Mouse (Mus musculus) megakaryocyte, embryonic 14.5 days (primary cell): ENCODE measurements around the gene Paxbp1. TPM values are rescaled to one million over a fixed set of nuclear protein-coding genes. Genes with fewer than 3 reads are reported as not detected.
"Not testable (repeated sequence)": the region's sequence is repeated elsewhere in the genome, so short reads cannot be mapped to it uniquely, and the experiment has no call there.

Experiments
- H3K27me3 ChIP-seq: replicated peaks from 2 replicates; pipeline ENCODE3; 2012; ENCODE audit warnings: inconsistent platforms
- H3K36me3 ChIP-seq: replicated peaks from 2 replicates; pipeline ENCODE3; 2012; ENCODE audit warnings: low read length, inconsistent platforms, mixed read lengths
- H3K4me1 ChIP-seq: 2 replicates; pipeline ENCODE4 v1.6.1; 2012; ENCODE audit warnings: inconsistent platforms
- H3K4me3 ChIP-seq: replicated peaks from 2 replicates; pipeline ENCODE3; 2012; ENCODE audit warnings: moderate library complexity, mild to moderate bottlenecking, inconsistent platforms
- H3K9me3 ChIP-seq: 2 replicates; pipeline ENCODE4 v1.6.1; 2012; ENCODE audit warnings: inconsistent platforms
- FLI1 ChIP-seq: IDR thresholded peaks from 2 replicates; pipeline ENCODE4 v1.6.1; 2012; ENCODE audit warnings: low read length, inconsistent platforms, mixed read lengths
- GATA1 ChIP-seq: IDR thresholded peaks from 3 replicates; pipeline ENCODE4 v1.6.1; 2012; ENCODE audit warnings: mixed read lengths, low read length, inconsistent platforms, borderline replicate concordance
- polyA plus RNA-seq: library from polyadenylated mRNA; stranded (reverse); fragments of >175 nt; gene quantifications from 2 replicates; pipeline ENCODE4 v1.2.3, GENCODE M21; 2012; ENCODE audit warnings: low replicate concordance; ENCODE audit not compliant: insufficient read depth

Paxbp1 gene
- 2.0 and 4.8 TPM in 2 replicates for polyA plus RNA-seq

DNA sequence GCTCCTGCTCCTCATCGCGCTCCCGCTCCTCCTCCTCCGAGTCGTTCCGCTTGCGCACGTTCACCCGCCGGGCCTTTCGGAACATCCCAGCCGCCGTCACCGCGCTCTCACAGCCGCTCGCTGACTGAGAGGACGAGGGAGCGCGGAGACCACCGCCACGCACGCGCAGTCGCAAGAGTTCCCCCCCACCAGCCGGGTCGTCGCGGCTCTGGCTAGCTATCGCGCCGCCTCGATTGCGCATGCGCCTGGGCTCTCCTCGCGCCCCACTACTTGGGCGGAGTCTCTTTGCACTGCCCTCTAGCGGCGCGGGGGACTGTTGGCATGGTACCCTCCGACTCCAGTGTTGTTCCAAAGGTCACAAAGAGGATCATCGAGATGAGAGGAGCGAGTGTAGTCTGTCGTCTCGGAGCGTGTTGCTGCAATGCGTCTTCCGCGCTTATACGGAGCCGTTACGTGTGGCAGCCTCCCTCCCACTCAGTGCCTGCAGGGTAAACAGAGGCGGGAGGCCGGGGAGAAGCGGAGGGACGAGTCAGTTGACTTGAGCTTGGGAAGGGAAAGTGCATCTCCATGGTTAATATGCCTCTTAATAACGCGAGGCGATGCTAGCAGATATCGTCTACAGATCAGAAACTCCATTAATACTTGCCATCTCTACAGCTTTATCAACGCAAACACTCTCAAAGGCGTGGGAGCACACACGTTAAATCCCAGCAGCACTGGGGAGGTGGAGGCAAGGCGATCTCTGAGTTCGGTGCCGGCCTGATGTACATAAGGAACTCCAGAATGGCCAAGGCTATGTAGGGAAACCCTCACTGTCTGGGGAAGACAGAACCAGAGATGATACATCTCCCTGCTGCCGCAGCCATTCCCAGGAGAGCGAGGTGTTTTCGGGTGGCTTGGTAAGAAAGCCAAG is at the start of gene Paxbp1:
Paxbp1 (minus strand) TSS at position 274 of the 913 bp plus-strand sequence.
- H3K36me3 ChIP-seq = peaks cover 23% of the 10 kb centered on the region
- TF ChIP-seq GATA1 (no peak), FLI1 (no peak)
- peaks cover 4% of the 10 kb centered on the region for H3K27me3 ChIP-seq
- H3K9me3 ChIP-seq = no peaks in the 10 kb centered on the region
- peak within 1 kb of the TSS; percentile 100 for H3K4me3 ChIP-seq
- peaks cover 43% of the 10 kb centered on the region for H3K4me1 ChIP-seq

DNA sequence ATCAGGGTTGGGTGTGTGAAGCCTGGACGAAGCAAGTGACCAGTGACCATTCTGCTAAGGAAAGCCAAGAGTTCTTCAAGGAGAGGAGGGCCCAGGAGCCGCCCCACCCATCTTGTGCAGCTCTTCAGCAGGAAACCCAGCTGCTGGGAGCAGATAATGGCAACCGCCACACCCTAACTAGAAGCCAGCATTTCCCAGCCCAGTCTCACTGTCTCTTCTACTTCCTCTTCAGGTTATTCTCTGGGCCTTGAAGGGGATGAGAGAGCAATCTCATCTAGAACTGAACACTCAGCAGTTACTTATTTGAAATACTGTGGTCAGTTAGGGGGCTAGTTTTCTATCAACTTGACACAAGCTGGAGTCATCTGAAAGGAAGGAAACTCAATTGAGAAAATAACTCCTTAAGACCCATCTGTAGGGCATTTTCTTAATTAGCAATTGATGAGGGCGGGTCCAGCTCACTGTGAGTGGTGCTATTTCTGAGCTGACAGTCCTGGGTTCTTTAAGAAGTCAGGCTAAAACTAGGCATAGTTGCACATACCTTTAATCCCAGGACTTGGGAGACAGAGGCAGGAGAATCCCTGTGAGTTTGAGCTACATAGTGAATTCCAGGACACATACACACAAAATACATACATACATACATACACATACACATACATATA is 42.4 kb upstream of the Paxbp1 start:
- Histone ChIP-seq H3K27me3 (peaks cover 7% of the 10 kb centered on the region), H3K9me3 (peaks cover 17% of the 10 kb centered on the region), H3K36me3 (peaks cover 10% of the 10 kb centered on the region), H3K4me1 (peaks cover 28% of the 10 kb centered on the region), H3K4me3 (no peak overlapping the region)
- no peak for TF ChIP-seq GATA1
- no peak for TF ChIP-seq FLI1

DNA sequence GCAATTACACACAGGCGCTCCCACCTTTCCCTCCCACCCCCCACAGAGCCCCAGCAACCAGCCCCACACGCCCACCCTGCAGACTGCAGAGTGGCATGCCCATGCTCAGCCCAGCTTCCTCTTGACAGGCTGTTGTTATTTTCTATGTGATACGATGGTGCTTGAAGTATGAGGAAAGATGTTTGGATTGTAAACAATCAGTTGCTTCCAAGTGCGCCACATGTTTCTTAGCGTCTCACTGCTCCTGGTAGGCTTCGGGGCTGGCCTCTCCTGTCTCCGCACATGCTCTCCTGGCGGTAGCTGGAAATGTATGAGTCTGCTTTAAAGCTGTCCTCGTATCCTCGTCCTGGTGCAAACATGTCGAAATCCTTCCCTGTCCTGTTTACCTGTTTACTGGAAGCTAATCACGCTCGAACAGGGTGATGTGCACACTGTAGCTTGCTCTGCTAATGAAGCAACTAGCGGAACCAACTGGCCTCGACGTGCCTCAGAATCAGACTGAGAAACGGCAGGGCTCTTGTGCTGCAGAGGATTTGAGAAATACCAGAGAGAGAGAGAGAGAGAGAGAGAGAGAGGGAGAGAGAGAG is 41.0 kb upstream of the Paxbp1 start:
- Histone ChIP-seq H3K9me3 (peaks cover 14% of the 10 kb centered on the region), H3K36me3 (peaks cover 10% of the 10 kb centered on the region), H3K27me3 (no peaks in the 10 kb centered on the region), H3K4me1 (peaks cover 30% of the 10 kb centered on the region), H3K4me3 (no peak overlapping the region)
- TF ChIP-seq FLI1 (no peak), GATA1 (no peak)

DNA sequence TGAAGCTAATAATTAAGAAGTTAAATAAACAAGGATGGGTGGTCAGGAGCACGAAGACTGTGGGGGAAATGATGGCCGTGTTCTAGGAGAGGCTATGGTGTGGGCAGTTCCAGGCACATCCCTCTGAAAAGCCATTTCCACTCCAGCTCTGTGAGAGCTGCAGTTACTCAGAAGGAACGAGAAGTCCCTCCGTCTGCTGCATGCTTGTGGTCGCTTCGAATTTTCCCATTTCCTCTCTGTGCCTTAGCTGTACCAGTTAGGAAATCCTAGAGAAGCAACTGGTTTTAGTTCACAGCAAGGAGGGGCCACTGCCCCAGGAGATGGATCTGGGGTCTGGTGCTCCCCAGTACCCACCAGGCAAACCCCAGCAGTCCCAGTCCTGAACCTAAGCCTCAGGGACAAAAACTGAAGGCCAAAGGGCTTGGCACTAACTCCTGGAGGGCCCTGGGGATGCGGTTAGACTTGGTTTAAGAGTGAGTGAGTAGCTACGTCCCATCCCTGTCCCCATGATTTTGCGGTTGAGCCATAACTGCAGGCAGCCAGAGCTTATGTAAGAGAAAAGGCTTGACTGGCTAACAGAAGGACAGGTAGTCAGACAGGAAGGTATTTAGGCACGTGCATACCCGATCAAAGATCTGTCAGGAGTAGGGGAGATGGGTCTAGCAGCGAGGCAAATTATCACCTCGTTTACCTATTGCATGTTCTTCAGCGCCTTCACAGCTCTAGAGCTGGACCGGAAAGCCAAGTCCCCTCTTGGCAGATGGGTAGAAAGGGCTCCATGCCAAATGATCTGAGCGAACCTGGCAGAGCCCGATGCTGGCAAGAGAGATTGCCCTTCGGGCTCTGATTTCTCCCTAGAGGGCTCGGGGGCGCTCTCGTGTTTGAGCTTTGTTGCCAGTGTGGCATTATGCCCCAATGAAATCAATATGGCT is 40.2 kb upstream of the Paxbp1 start:
- no peak for TF ChIP-seq FLI1
- TF ChIP-seq GATA1 = no peak
- Histone ChIP-seq H3K27me3 (peaks cover 2% of the 10 kb centered on the region), H3K36me3 (peaks cover 10% of the 10 kb centered on the region), H3K9me3 (peaks cover 14% of the 10 kb centered on the region), H3K4me1 (peaks cover 30% of the 10 kb centered on the region), H3K4me3 (peak overlapping the region; percentile 42)

DNA sequence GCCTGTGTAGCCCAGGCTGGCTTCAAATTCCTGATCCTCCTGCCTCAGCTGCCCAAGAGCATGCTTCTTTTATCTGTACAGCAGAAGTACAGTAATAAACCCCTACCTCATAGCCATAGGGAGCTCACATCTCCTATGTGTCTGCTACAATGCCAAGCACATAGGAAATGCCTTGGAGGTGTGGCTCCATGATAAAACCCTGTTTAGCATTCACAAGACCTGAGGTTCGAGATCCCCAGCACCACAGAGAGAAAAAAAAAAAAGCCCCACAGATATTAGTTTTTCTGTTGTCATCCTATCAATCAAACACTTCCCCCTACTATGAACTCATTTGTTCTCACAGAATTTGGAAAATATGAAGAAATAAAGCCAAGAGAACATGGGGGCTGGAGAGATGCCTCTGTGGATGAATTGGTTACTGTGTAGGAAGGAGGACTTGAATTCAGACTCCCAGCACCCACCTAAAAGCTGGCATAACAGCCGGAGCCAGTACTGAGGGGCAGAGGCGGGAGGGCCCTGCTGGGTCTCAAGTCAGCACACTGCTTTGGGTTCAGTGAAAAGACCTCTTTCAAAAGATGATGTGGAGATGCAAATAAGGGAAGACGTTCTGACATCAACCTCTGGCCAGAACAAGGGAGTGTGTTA is 38.8 kb upstream of the Paxbp1 start:
- Histone ChIP-seq H3K4me3 (no peak overlapping the region), H3K9me3 (peaks cover 20% of the 10 kb centered on the region), H3K4me1 (peaks cover 27% of the 10 kb centered on the region), H3K36me3 (peaks cover 10% of the 10 kb centered on the region), H3K27me3 (peaks cover 5% of the 10 kb centered on the region)
- TF ChIP-seq FLI1 (no peak), GATA1 (no peak)

DNA sequence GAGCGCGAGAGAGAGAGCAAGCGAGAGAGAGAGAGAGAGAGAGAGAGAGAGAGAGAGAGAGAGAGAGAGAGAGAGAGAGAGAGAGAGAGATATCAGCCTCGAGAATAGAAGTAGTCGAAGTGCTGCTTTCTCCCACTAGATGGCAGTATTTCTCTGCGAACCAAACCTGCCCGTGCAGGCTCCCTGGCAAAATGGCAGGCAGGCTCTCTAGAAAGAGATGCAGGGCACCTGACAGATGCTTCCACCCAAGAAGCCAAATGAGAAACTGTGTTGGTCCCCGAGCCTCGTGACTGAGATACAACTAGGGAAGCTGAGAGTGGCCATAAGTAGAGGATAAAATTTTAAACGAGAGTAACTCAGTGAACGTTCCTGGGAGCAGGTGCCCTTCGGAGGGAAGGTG is 37.2 kb upstream of the Paxbp1 start:
- peaks cover 22% of the 10 kb centered on the region for H3K4me1 ChIP-seq
- H3K36me3 ChIP-seq = peaks cover 10% of the 10 kb centered on the region
- peaks cover 5% of the 10 kb centered on the region for H3K27me3 ChIP-seq
- TF ChIP-seq GATA1 = no peak
- no peak for TF ChIP-seq FLI1
- H3K9me3 ChIP-seq = peaks cover 20% of the 10 kb centered on the region
- H3K4me3 ChIP-seq = no peak overlapping the region

DNA sequence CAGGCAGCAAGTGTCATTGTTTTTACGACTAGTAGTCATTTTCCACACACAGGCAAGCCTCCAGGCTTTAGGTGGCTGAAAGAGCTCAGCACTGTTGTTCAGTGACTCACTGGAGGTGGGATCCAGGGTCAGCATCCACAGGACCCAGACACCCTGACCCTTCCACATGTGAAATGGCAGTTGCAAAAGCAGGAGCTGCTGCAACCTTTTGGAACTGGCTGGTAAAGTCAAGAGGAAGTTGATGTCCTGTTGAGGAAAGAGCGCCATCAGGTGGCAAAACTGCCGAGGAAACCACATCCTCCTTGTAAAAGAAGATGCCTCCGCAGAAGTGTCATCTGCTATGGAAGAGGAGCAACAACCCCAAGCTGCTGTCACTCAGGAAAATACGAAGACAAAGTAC is 31.8 kb upstream of the Paxbp1 start:
- Histone ChIP-seq H3K4me1 (peaks cover 4% of the 10 kb centered on the region; the same call in 1 of the 2 replicates), H3K9me3 (0 out of 2 replicates have a peak, but pooled peaks cover 5% of the 10 kb centered on the region), H3K36me3 (no peaks in the 10 kb centered on the region), H3K4me3 (no peak overlapping the region), H3K27me3 (peaks cover 8% of the 10 kb centered on the region)
- no peak for TF ChIP-seq FLI1
- TF ChIP-seq GATA1 = no peak

DNA sequence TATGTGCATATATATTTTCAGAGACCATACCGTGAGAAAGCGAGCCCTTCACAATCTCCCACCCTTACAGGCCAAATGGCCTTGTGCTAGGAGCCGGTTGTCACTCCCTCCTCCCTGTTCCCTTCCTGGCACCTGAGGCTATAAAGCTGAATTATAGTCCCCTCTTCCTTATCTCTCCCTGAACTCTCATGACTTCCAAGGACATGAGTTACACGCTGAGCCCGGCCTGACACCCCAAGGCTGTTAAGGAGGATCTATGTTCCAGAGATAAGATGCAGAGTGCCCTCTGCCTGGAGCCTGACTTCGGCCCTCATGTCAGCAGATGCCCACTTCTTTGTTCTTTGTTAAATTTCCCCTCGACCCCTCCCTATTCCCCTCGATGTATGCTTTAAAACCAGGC is 31.1 kb upstream of the Paxbp1 start:
- H3K4me1 ChIP-seq, H3K36me3 ChIP-seq, H3K4me3 ChIP-seq, H3K9me3 ChIP-seq: not testable (repeated sequence)
- H3K27me3 ChIP-seq = peaks cover 14% of the 10 kb centered on the region
